Mouse (Mus musculus) limb, embryonic 15.5 days (tissue): ENCODE results near the gene Lgals7. TPM values are rescaled to one million over a fixed set of nuclear protein-coding genes. Genes with fewer than 3 reads are reported as not detected.
"Not testable (repeated sequence)": the region's sequence is repeated elsewhere in the genome, so short reads cannot be mapped to it uniquely, and the experiment has no call there.

Experiments used
- ATAC-seq: fragments of 200-750 bp; cut with Nextera tagmentation; 2 replicates; pipeline ENCODE4 v1.8.0; 2017; ENCODE audit warnings: low read depth, moderate TSS enrichment; ENCODE audit not compliant: insufficient number of reproducible peaks, low FRiP score, low TSS enrichment
- H3K27ac ChIP-seq: fragments of 300-500 bp; sonication (generic); 2 replicates; pipeline ENCODE4 v1.5.1; 2015; ENCODE audit warnings: moderate library complexity, mild to moderate bottlenecking, inconsistent platforms
- H3K27me3 ChIP-seq: fragments of 300-500 bp; sonication (generic); 2 replicates; pipeline ENCODE4 v1.6.1; 2015; ENCODE audit warnings: inconsistent platforms
- H3K36me3 ChIP-seq: fragments of 300-500 bp; sonication (generic); 2 replicates; pipeline ENCODE4 v1.6.1; 2015; ENCODE audit warnings: inconsistent platforms
- H3K4me1 ChIP-seq: fragments of 300-500 bp; sonication (generic); 2 replicates; pipeline ENCODE4 v1.6.1; 2015; ENCODE audit warnings: inconsistent platforms
- H3K4me2 ChIP-seq: fragments of 300-500 bp; sonication (generic); 2 replicates; pipeline ENCODE4 v1.6.1; 2015; ENCODE audit warnings: mild to moderate bottlenecking, inconsistent platforms
- H3K4me3 ChIP-seq: fragments of 300-500 bp; sonication (generic); 2 replicates; pipeline ENCODE4 v1.5.1; 2015; ENCODE audit warnings: mild to moderate bottlenecking, inconsistent platforms
- H3K9ac ChIP-seq: fragments of 300-500 bp; sonication (generic); 2 replicates; pipeline ENCODE4 v1.6.1; 2015; ENCODE audit warnings: inconsistent platforms
- H3K9me3 ChIP-seq: fragments of 300-500 bp; sonication (generic); 2 replicates; pipeline ENCODE4 v1.6.1; 2016; ENCODE audit warnings: inconsistent platforms
- WGBS: fragments of 180-500 bp; shearing (Covaris S2); methylation state at CpG from one replicate; pipeline ENCODE4 v1.1.7; 2015; 5-methylcytosine and 5-hydroxymethylcytosine counted together
- polyA plus RNA-seq: library from polyadenylated mRNA; unstranded; fragments of >200 nt; fragmentation: Nextera tagmentation; extraction: Ambion mirVana; gene quantifications from 2 replicates; pipeline ENCODE4 v1.2.1, GENCODE M21; 2015

The Lgals7 gene
- polyA plus RNA-seq, 1 experiment from 2014 or later: 257 TPM

GRCm38 (mm10) chr7:28865481-28866300 is 2.0 kb downstream of the Lgals7 start:
- Histone ChIP-seq H3K4me3 (peak overlapping the region; percentile 23), H3K9me3 (no peaks in the 10 kb centered on the region), H3K9ac (no peak overlapping the region), H3K4me1 (peaks cover 36% of the 10 kb centered on the region), H3K27ac (peak overlapping the region; percentile 72), H3K4me2 (peak overlapping the region; percentile 41), H3K36me3 (no peaks in the 10 kb centered on the region), H3K27me3 (no peaks in the 10 kb centered on the region)
- ATAC-seq: peak; percentile 47
- 38% methylated on average over 33 of the region's 33 CpGs for WGBS

DNA sequence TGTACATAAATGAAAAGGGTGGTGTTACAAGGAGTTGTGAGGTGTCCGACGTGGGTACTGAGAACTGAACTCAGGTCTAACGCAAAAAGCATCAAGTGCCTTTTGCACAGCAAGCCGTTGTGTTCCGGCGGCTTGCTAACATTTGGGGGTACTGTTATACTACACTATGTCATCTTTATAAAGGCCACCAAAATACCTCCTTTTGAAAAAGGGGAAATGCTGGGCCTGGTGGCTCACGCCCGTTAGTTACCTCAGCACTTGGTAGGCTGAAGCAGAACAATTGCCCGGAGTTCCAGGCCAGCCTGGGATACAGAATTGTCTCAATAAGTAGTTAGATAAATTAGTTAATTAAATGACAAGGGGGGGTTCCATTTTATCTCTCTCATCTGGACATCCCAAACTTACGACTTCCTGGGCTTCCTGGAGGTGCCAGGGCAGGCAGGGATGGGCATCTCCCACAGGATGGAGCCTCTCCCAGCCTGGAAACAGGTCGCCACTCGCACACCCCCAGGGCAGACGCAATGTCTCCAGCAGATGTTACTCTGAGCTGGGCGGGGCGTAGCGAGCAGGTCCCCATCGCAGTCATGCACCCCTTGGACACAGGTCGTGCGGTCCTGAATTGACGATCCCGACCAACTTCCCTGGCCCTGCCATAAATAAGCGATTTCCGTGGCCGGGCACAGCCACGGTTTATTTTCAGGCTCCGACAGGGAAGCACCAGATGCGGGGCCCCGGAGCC is 3.3 kb downstream of the Lgals7 start:
- 79% methylated on average over 28 of the region's 28 CpGs for WGBS
- no peaks in the 10 kb centered on the region for H3K27me3 ChIP-seq
- no peak overlapping the region for H3K4me2 ChIP-seq
- no peak overlapping the region for H3K9ac ChIP-seq
- ATAC-seq: no peak
- peak overlapping the region; percentile 50 for H3K27ac ChIP-seq
- no peak overlapping the region for H3K4me3 ChIP-seq
- H3K4me1 ChIP-seq: peaks cover 36% of the 10 kb centered on the region
- no peaks in the 10 kb centered on the region for H3K36me3 ChIP-seq
- H3K9me3 ChIP-seq: no peaks in the 10 kb centered on the region

DNA sequence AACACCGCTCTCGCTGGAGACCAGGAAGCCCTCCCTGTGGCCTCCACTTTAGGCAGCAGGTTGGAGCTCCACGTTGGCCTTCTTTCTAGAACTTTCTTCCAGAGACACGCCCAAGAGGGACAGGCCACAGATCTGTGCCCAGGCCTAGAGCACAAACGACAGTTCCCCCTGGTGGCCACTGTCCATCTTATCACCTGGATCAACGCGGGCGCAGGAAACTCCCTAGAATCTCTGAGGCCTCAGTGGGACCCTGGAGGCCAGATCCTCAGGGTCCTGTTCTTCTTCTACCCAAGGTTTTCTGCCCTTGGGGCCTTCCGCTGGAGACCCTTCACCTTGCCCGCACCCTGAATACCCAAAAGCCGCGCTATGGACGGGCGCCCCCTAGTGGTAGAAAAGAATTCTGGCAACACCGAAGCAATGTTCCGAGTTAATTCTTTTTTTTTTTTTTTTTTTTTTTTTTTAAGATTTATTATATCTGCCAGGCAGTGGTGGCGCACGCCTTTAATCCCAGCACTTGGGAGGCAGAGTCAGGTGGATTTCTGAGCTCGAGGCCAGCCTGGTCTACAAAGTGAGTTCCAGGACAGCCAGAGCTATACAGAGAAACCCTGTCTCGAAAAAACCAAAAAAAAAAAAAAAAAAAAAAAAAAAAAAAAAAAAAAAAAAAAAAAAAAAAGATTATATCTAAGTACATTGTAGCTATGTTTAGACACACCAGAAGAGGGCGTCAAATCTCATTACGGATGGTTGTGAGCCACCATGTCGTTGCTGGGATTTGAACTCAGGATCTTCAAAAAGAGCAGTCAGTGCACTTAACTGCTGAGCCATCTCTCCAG is 4.1 kb downstream of the Lgals7 start:
- H3K9me3 ChIP-seq, H3K36me3 ChIP-seq, H3K27me3 ChIP-seq, H3K9ac ChIP-seq: not testable (repeated sequence)
- ATAC-seq: 0 out of 2 replicates have a peak, but pooled peaks have one; percentile 42
- Histone ChIP-seq H3K4me1 (peaks cover 38% of the 10 kb centered on the region), H3K27ac (peak overlapping the region; percentile 40), H3K4me3 (peak overlapping the region; percentile 19; the same call in 1 of the 2 replicates), H3K4me2 (0 out of 2 replicates have a peak overlapping the region, but pooled peaks have one; percentile 24)
- 28% methylated on average over 23 of the region's 23 CpGs for WGBS

- H3K27ac ChIP-seq: no peak overlapping the region
- no peak for ATAC-seq
- H3K27me3 ChIP-seq: no peaks in the 10 kb centered on the region
- H3K4me2 ChIP-seq: no peak overlapping the region
- no peak overlapping the region for H3K9ac ChIP-seq
- WGBS: 84% methylated on average over 24 of the region's 24 CpGs
- no peak overlapping the region for H3K4me3 ChIP-seq
- no peaks in the 10 kb centered on the region for H3K9me3 ChIP-seq
- peaks cover 14% of the 10 kb centered on the region for H3K4me1 ChIP-seq
- no peaks in the 10 kb centered on the region for H3K36me3 ChIP-seq
These were observed 7.4 kb downstream of the Lgals7 start for GRCm38 (mm10) chr7:28870901-28871664.

DNA sequence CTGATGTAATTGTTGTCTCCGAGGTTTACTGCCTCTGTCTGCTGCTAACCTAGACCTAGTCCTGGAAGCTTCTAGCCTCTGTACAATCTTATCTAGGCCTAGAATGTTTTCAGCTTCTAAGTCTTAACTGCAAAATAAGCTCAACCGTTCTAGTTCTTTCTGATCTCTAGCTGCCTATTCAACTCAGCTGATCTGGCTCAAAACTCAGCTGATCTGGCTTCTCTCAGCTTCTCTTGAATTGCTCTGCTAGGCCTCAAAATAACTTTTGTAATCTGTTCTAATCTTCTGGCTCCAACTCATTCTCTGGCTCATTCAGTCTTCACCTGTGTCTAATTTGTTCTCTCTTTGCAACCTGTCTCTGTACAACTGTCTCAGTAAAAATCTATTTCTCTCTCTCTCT is 10.9 kb downstream of the Lgals7 start:
- no peak overlapping the region for H3K9ac ChIP-seq
- 0 out of 2 replicates have a peak, but pooled peaks cover 3% of the 10 kb centered on the region for H3K4me1 ChIP-seq
- H3K4me2 ChIP-seq: no peak overlapping the region
- 43% methylated on average over 2 of the region's 2 CpGs for WGBS
- H3K4me3 ChIP-seq: no peak overlapping the region
- H3K9me3 ChIP-seq: no peaks in the 10 kb centered on the region
- H3K36me3 ChIP-seq: no peaks in the 10 kb centered on the region
- no peak overlapping the region for H3K27ac ChIP-seq
- ATAC-seq: no peak
- no peaks in the 10 kb centered on the region for H3K27me3 ChIP-seq

DNA sequence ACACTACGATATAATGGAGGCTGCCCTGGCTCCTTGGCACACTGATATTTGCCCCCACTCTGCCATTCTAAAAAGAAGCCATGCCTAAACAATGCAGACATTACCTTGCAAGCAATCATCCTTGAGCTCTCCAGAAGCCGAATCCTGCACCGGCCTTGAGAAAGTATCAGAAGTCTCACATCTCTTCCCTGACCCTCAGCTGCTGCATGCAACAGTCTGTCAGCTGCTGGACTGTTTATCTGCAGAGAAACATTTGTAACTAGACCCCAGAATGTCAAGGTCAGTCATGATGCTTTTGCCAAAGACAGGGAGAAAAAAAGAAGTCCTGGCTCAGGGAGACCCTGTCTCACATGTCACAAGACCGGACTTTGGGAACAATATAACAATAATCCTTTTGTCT is 12.4 kb downstream of the Lgals7 start:
- ATAC-seq: no peak
- WGBS: 86% methylated on average over 4 of the region's 4 CpGs
- H3K4me3 ChIP-seq: no peak overlapping the region
- no peak overlapping the region for H3K27ac ChIP-seq
- no peaks in the 10 kb centered on the region for H3K9me3 ChIP-seq
- H3K27me3 ChIP-seq: no peaks in the 10 kb centered on the region
- 0 out of 2 replicates have a peak, but pooled peaks cover 3% of the 10 kb centered on the region for H3K4me1 ChIP-seq
- H3K4me2 ChIP-seq: no peak overlapping the region
- no peaks in the 10 kb centered on the region for H3K36me3 ChIP-seq
- no peak overlapping the region for H3K9ac ChIP-seq

GRCm38 (mm10) chr7:28877155-28877554 is 13.5 kb downstream of the Lgals7 start:
- Histone ChIP-seq H3K4me1 (0 out of 2 replicates have a peak, but pooled peaks cover 3% of the 10 kb centered on the region), H3K9ac (no peak overlapping the region), H3K4me2 (no peak overlapping the region), H3K27ac (no peak overlapping the region), H3K36me3 (no peaks in the 10 kb centered on the region), H3K9me3 (no peaks in the 10 kb centered on the region), H3K4me3 (no peak overlapping the region), H3K27me3 (no peaks in the 10 kb centered on the region)
- no peak for ATAC-seq
- WGBS: 86% methylated on average over 7 of the region's 7 CpGs

DNA sequence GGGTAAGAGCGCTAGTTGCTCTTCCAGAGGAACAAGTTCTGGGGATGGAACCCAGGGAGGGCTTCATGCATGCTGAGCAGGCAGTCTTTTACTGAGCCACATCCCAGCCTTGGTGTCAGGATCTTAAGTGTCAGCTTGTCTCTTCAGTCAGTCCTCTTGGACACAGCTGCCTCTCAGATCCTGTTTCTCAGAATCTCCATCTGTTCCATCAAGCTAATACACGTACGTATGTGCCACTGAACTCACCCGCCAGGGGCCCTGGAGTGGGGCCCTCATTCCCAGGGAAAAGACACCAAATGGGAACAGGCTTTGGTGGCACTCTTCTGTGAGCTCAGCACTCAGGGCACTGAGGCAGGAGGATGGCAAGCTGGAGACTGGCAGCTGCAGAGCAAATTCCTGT is 14.2 kb downstream of the Lgals7 start:
- H3K9ac ChIP-seq: no peak overlapping the region
- H3K4me2 ChIP-seq: no peak overlapping the region
- ATAC-seq: no peak
- H3K36me3 ChIP-seq: no peaks in the 10 kb centered on the region
- 72% methylated on average over 4 of the region's 4 CpGs for WGBS
- 0 out of 2 replicates have a peak overlapping the region, but pooled peaks have one; percentile 5 for H3K27ac ChIP-seq
- no peaks in the 10 kb centered on the region for H3K27me3 ChIP-seq
- 0 out of 2 replicates have a peak, but pooled peaks cover 3% of the 10 kb centered on the region for H3K4me1 ChIP-seq
- H3K4me3 ChIP-seq: no peak overlapping the region
- no peaks in the 10 kb centered on the region for H3K9me3 ChIP-seq

DNA sequence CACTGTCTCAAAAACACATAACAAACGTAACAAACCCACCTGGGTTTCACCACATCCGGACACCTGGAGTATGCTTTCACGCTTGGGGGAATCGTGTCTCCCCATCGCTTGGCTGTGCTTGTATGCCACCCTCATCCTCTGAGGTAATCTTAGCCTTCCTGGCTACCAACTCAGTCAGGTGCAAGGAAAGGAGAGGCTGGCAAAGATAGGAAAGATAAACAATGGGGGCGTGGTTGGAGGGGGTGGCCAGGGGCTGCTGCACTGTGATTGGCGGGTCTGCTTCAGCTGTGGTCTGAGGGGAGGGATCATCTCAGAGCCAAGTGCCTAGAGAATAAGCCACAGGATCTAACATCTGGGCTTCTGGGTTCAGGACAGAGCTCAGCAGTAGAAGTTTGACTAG is 16.0 kb downstream of the Lgals7 start:
- Histone ChIP-seq H3K4me3 (no peak overlapping the region), H3K36me3 (no peaks in the 10 kb centered on the region), H3K4me2 (no peak overlapping the region), H3K27me3 (no peaks in the 10 kb centered on the region), H3K9me3 (no peaks in the 10 kb centered on the region), H3K27ac (no peak overlapping the region), H3K9ac (no peak overlapping the region), H3K4me1 (0 out of 2 replicates have a peak, but pooled peaks cover 3% of the 10 kb centered on the region)
- no peak for ATAC-seq
- WGBS: 75% methylated on average over 7 of the region's 7 CpGs

- no peak overlapping the region for H3K9ac ChIP-seq
- 0 out of 2 replicates have a peak, but pooled peaks cover 3% of the 10 kb centered on the region for H3K4me1 ChIP-seq
- no peaks in the 10 kb centered on the region for H3K9me3 ChIP-seq
- H3K27ac ChIP-seq: no peak overlapping the region
- H3K4me2 ChIP-seq: no peak overlapping the region
- ATAC-seq: no peak
- H3K4me3 ChIP-seq: no peak overlapping the region
- no peaks in the 10 kb centered on the region for H3K27me3 ChIP-seq
- WGBS: 60% methylated on average over 10 of the region's 10 CpGs
- H3K36me3 ChIP-seq: no peaks in the 10 kb centered on the region
These were observed 16.9 kb downstream of the Lgals7 start for GRCm38 (mm10) chr7:28880554-28880953.

GRCm38 (mm10) chr7:28881199-28881598 is 17.5 kb downstream of the Lgals7 start, which contains the start of gene Capn12:
TSS of gene Capn12 (plus strand) at chr7:28881422.
- H3K4me1 ChIP-seq: 0 out of 2 replicates have a peak, but pooled peaks cover 3% of the 10 kb centered on the region
- WGBS: 35% methylated on average over 13 of the region's 13 CpGs
- no peak within 1 kb of the TSS for H3K4me2 ChIP-seq
- no peaks in the 10 kb centered on the region for H3K36me3 ChIP-seq
- H3K27ac ChIP-seq: no peak within 1 kb of the TSS
- H3K4me3 ChIP-seq: no peak within 1 kb of the TSS
- ATAC-seq: no peak
- H3K9me3 ChIP-seq: no peaks in the 10 kb centered on the region
- no peak within 1 kb of the TSS for H3K9ac ChIP-seq
- no peaks in the 10 kb centered on the region; the same call in 1 of the 2 replicates for H3K27me3 ChIP-seq
